Mouse (Mus musculus) lung, adult 18-20 months (tissue): ENCODE measurements around the gene Sort1.

Source experiments
- DNase-seq, 2 experiments: peaks; one replicate each; pipeline ENCODE4 v3.0.0; 2022; ENCODE audit warnings: mixed read lengths in 2 of 2

Gene Sort1

DNA sequence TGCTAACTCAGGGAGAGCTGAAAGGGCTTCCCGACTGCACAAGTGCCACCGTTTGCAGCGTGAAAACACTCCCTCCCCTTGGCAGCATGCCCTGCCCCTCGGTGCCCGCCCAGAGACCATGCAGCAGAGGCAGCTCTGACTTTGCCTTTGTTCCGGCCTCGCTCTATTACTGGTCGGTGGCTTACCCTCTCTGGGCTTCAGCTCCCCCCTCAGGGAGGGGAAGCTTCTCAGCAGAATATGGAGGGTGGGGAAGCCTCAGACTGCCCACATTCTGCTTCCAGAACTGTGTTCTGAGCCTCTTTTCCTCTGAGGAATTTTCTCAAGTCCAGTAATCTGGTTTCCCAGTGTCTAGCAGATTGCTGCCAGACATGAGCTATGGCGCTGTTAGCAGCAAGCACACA, 44.6 kb downstream of the Sort1 start:
- DNase-seq: peak; percentile 84 to 86

DNA sequence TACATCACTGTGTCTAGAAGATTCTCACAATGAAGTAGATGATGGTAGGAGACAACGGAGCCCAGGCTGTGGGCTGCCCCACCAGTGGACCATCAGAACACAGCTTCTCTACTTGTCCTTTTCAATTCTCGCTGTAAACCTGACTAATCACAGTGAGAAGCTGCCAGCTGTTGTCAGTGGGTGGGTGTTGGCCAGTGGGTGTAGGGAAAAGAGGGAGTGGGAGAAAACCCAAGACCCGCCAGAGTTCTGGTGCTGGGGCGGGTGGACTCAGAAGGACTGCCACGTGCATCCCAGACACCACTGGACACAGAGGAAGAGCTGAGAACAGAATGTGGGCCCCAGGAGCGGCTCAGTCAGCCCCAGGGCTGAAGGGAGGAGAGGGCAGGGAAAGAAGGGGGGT, 46.9 kb downstream of the Sort1 start:
- no peak for DNase-seq

DNA sequence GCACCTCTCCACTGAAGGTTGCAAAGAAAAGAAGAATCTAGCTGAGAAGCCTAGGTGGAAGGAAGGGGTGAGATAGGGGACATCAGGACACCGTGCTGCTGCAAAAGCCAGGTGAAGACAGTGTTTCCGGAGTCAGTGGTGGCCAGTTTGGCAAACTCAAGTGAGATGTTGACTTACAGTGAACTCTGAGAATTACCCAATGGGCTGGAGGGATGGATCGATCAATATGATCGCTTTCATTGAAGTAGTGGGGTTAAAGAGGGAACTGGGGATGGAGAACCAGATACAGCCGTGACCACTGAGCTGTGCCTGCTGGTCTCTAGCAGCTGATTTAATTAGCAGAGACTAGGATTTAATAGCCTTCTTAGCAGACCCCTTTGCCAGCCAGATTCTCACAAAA, 53.0 kb downstream of the Sort1 start:
- DNase-seq: no peak

DNA sequence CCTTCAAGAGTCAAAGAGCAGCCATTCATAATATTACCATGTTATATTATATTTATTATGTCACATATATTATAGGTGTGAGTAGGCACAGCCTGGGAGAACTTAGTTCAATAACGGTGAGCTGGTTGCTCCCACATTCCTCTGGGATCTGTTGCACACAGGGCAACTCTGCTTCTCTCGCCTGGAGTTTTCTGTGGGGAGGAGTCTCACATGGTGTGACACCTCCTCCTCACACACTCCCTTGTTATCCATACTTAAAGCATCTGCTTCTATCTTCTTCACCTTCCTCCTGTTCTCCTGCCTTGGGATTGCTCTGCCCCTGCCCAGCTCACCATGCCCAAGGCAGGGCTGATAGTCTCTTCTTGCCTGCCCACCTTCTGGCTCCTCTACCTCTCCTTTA, 57.2 kb downstream of the Sort1 start:
- no peak for DNase-seq

DNA sequence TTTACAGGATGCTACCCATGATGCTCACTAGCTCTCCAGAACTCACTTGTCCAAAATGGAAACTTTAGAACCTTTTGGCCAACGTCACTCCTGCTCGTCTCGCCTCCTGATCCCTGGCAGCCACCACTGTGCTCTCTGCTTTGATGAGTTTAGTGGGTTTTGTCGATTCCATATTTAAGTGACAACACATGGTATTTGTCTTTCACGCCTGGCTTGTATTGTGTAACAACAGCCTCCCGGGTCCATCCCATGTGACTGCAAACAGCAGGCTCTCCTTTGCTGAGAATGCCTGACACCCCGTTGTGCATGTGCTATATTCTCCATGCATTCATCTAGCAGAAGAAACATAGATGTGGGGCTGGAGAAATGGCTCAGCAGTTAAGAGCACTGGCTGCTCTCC, 58.3 kb downstream of the Sort1 start:
- DNase-seq: peak; percentile 37 to 50

DNA sequence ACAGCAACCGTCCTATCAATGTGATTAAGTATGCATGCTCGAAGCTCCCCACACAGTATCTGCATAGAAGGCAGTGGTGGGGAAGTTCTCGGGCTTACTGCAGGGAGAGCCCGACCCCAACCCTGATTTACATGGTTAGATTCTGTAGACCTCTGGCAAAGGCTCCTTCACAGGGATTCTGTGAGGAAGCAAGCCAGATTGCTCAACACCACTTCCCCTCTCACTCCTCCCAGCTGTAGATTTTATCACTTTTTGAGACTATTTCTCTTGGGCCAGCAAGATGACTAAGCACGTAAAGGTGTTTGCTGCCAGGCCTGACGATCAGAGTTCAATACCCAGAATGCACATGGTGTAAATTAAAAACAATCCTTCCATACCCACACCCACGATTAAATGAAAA, 62.0 kb downstream of the Sort1 start:
- no peak for DNase-seq

DNA sequence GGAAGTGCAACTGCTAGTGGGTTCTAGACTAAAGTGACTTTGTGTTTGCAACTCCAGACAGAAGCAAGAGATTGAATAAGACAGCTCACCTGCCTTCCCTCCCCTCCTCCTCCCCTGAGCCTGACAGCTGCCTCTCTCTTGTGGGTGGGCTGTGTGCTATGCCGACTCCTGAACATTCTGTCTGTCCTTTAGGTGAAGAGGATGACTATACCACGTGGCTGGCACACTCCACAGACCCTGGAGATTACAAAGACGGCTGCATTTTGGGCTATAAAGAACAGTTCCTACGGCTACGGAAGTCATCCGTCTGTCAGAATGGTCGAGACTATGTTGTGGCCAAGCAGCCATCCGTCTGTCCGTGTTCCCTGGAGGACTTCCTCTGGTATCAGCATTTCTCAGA, 64.5 kb downstream of the Sort1 start:
- DNase-seq: no peak

DNA sequence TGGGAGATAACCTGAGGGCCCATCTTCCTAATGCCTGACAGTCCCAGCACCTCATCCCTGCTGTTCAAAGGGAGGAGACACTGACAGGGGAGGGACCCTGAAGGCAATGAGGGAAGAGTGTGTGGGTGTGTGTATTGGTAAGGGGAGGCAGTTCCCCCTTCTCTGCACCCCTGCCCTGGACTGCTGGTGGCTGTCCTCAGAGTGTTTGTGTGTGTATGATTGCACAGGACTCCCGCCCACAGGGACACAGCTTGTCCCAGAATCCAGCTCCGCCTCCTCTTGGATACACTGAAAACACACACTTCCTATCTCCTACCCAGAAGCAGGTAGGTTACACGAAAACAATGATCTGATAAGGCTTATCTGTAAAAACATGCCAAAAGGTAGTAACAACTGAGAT, 71.4 kb downstream of the Sort1 start:
- no peak for DNase-seq

DNA sequence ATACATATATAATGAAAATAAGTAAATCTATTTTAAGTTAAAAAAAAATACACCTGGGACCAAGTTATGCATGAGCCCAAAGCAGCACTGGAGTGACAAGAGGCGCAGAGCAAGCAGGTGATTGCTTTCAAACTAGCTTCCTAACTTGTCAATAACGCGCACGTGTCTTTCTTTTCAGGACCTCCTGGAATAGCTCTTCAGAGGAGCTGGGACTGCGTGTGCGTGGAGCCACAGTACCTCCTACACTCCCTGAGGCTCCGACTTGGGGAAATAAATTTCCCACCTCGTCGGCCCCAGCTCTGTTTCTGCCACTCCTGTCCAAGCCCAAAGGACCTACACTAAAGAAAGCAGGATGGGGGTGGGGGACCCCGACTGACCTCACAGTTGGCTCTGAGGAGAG, 73.2 kb downstream of the Sort1 start:
- no peak for DNase-seq

DNA sequence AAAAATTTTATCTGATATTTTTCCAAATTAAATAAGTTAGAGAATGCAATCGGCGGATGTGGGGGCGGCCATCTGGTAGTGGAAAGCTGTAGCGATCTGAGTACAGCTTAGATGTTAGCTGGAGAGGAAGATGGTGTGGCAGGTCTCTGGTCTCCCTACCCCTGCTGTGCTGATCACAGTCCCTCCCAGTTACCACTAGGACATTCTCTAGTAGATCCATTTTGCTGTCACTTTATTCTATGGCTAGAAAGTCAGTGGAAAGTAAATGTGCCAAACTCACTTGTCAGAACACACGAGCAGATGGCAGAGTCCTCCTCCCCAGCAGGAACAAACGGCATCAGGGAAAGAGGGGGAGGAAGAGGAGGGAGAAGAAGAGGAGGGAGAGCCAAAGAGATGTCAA, 74.6 kb downstream of the Sort1 start:
- DNase-seq: no peak

DNA sequence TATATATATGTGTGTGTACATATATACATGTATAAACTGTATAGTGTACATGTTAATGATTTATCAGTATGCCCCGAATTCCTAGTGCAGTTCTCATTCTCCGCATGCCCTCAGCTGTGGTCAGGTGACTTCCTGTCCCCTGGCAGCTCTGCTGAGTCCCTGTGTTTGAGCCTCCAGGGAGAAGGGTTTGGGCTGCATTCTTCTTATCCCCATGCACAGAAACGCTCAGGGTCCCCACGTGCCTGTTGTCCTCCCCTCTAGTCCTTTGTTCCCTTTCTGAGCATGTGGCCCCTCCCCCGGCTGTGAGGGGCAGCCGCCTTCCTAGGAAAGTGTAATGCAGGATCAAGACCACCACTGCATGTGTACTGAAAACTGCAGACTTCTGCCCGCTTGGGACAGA, 77.0 kb downstream of the Sort1 start:
- DNase-seq: no peak

DNA sequence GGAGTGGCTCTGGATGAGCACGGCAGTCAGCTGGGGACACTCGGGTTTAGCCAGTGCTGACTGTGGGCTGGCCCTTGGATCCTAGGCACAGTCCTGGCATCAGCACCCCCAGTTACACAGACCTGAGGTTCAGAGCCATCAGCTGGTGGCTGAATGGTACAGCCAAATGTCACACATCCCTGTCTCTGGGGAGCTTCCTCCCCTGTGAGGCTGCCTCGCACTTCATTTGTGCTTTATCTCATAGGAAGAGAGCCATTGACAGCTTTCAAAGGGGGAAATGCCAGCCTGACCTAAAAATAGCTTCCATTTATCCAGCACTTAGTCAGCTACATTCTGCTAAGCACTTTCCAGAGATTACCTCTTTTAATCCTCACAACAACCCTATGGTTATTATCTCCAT, 79.7 kb downstream of the Sort1 start:
- no peak for DNase-seq

DNA sequence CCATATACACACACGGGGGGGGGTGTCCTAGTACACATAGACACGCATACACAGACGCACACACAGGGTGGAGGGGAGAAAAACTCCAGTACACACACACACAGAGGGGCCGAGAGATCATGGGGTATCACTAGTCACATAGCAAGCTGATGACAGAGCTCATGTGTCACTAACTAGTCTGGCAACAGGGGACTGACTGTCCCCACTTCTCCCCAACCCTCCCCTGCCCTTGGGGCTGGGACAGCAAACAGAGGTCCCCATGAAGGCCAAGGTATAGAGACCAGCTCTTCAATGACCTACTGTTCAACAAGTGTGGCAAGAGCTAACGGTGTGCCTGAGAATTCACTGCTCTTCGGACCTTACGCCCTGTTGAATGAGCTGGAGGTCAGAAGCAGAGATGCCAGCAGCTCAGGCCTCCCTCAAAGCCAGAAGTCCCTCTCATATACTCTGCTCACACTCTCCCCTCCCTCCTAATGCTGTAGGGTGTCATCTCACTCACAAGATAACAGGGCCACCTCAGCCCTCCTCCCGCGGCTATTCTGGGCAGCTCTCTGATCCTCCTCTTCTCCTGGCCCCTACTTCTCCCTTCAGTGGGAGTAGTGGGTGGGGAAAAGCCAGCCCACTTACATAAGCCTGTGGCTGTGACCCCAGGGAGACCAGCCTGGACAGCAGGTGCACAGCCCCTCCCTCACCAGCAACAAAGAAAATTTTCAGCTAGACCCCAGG, 80.6 kb downstream of the Sort1 start, which contains the start of gene Mybphl:
Gene Mybphl (plus strand): TSS at position 642 of the 726 bp plus-strand sequence.
- no peak for DNase-seq

DNA sequence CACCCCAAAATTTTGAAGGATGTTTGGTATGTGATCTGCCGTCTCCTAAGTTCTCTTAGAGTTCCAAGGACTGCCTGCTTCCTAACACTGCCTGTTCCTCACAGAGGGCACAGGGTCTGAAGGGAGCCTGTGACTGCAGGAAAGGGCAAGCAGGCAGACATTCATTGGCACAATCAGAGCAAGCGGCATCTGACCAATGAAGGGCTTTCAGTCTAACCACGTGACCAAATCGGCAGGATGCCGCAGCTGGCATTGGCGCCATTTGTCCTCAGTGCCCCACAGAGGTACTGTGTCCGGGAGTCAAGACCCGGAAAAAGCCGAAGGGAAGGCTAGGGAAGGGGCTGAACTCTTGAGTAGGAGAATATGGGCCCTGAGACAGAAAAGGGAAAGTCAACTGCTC, 83.3 kb downstream of the Sort1 start:
- no peak for DNase-seq

DNA sequence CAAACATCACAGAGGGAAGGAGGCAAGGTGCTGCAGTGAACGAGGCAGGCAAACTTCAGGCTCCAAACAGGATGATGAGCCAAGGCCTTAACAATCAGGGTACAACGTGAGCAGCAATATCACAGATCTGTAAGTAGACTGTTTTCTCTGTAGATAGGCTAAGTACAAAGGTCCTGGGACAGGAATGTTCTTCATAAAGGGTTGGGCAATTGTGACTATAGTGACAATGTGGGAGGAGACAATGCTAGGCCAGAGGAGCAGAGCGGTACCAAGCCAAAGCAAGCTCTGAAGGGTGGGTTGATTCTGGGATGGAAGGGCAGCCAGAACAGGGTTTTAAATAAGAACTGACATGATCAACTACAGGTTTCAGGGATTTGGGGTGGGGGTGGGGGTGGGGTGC, 83.9 kb downstream of the Sort1 start:
- DNase-seq: no peak

DNA sequence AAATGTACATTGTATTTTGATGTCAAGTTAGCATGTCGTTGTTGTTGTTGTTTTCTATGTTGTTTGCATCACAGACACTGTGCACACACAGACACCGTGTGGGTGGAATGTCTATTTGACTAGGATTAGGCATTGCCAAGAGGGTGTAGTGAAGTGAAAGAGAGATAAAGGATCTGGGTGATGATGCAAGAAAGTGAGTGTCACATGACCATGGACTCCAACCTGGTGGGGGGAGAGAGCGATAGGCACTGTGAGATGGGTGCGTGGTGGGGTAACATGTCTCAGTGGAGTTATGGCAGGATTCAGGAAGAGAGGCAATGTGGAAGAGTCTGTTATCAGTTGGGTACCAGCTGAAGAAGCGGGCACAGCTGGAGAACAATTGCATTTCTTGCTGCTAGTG, 84.8 kb downstream of the Sort1 start:
- no peak for DNase-seq

DNA sequence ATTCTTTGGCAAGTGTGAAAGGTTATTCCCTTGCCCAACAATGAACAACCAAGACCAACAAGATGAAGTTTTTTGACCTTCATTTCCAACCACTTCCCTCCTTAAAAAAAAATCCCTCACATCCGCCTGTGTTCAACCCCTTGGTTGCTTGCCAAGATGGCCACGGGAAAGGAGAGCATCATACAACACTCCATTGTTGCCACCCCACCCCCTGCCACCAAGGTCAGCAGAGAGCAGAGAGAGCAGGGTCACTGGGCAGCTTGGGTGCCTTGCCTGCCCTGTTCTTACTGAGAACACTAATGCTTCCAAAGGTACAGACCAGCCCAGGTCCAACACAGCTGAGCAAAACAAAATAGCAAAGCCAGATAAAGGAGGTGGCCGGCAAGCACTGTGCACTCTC, 88.4 kb downstream of the Sort1 start:
- DNase-seq: peak in 1 of 2 experiments; percentile 46

DNA sequence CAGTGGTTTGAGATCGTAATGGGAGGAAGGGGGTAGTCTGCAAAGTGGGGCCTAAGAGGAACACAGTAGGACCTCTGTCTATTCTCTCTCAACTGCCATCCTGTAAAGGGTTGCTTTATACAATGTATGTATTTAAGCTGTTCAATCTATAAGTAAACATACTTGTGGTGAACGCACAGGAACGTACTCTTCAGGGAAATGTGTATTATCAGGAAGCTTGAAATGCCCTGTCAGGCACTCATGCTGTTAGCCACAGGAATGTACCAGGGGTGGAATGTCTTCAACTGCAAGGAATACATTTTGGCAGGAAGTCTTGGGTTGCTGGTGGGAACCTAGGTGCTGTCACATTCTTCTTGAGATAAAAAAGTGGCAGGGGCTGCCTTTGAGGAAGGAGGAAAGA, 88.8 kb downstream of the Sort1 start:
- DNase-seq: peak in 1 of 2 experiments; percentile 45

DNA sequence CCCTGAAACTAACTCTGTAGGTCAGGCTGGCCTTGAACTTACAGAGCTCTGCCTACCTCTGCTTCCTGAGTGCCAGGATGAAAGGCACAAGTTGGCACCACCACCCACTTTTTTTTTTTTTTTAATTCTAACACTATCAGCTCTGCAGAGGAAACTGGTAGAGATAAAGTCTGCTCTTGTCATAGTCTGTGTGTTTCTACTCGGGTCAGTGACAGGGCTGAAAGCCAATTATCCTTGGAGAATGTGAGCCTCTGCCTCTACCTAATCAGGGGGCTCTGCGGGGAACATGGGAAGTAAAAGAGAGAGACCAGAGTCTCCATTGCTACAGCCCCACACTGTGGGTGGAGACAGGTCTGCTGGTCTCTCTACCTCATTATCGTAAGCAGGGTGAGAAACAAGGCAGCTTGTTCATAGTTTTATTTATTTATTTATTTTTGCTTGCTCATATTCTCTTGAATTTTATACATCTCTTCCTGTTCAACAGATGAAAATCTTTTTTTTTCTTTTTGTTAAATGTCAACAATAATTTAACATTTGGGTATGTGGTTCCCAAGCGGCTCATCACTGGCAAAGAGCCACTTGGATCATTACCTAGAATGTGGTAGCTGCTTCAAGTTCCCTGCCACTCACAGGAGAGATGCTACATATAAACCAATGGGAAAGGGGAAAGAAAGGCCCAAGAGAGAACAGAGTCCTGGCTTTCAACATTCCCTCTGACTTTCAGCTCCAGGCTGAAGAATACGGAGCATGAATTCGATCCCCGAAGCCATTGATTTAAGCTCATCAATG, 95.2 kb downstream of the Sort1 start:
- DNase-seq: no peak

DNA sequence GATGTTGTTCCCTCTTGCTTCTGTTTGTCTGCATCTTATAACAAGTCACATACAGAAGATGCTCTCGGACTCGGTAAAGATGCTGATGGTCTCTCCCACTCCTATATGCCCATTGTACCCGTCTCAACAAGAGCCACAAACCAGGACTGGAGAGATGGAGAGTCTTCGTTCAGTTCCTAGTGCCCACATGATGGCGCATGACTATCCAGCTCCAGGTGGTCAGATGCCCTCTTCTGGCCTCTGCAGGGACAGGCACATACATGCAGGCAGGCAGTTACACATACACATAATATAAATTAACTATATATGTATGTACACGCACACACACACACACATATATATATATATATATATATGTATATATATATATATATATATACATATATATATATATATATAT, 96.8 kb downstream of the Sort1 start:
- DNase-seq: no peak

DNA sequence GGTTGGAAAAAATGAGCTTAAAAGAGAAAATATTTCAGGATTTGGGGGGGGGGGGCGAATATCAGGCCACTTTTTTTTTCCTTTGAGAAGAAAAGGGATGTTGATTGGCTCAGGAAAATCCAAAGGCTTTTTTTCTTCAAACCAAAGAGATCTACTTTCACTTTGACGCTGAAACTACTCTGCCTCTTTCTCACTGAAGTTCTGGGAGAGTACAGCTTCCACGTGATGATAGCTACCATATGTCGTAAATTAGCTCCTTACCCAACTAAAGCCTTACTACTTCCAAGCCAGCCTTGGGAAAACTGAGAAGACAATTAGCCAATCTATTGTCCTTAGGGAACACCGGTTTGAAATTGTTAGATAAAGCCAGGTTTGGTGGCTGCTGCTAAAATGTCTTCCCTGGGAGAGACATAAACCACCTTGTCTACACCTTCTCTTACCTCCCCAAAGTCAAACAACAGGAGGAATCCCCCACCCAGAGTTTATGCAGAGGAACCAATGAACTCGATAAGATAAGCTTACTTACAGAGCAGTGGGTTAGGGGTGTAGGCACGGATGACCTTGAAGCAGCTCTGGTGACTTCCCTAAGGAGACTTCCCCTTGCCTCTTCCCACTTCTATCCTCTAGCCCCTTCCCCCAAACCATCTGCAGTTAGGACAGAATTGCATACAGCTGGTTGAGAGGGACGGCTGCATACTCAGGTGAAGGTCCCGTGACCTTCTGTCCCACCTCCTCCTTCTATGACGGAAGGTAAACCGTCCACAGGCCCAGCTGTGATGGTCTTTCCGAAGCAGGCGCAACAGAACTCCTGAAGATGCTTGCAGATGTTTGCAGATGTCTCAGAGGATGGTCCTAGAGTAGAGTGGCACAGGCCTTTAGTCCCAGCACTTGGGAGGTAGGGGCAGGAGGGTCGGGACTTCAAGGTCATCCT, 98.3 kb downstream of the Sort1 start:
- DNase-seq: no peak

DNA sequence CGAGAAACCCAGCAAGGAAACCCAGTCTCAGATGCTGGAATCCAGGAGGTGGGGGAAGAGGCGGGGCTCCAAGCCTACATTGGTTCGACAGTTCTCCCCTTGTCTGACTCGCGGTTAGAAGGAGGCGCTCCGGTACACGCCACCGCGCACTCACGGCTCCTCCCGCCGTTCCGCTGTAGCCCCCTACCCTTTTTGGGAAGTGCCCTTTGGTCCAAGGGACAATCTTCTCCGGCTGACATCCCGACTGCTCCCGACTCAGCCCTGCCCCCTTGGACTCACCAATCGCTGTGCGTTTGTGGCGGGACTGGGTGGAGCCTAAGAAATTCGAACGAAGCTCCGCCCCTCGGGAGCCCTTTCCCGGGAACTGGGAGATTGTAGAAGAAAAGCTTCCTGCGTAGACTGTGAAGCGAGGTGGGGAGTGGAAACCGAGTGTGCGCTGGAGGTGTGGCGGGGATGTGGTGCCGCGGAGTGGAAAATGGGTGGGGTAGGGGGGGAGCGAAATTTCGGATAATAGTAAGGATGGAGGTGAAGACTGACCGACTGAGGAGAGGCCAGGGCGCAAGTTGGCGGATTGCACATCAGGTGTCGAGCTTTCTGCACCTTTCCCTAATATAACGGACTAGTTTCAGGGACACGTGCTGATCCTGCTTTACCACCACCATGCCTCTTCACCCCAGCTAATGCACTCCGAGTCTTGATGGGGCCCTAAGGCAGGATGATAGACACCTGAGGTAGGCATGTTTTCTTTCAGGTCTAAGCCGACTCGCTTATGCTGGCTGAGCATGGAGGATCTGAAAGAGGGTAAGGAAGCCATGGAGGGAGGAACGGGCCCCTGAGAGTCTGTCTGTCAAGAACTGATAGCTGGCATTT, 99.8 kb downstream of the Sort1 start, which contains the start of gene Psrc1:
Gene Psrc1 (plus strand): TSS at position 355 of the 870 bp plus-strand sequence.
- DNase-seq: peak; percentile 90 to 92
